Mouse (Mus musculus) CH12.LX (cell line): Measurements from ENCODE around the gene Tmprss5. TPM values are rescaled to one million over a fixed set of nuclear protein-coding genes. Genes with fewer than 3 reads are reported as not detected.

Experiments used
- DNase-seq: peaks from one replicate; pipeline ENCODE4 v3.0.0-alpha.2; 2013; ENCODE audit errors: extremely low read depth
- H3K27ac ChIP-seq: 2 replicates; pipeline ENCODE4 v1.5.1; 2012; ENCODE audit warnings: low read depth, mild to moderate bottlenecking, control low read depth, moderate library complexity; ENCODE audit not compliant: insufficient read depth
- H3K27me3 ChIP-seq: replicated peaks from 2 replicates; pipeline ENCODE3; 2012; ENCODE audit warnings: inconsistent platforms
- H3K36me3 ChIP-seq, 2 experiments: replicated peaks in 1 of 2; 2 replicates each; pipeline versions ENCODE3 to v1.6.1; 2012; ENCODE audit warnings: inconsistent platforms in 1 of 2, low read length in 1 of 2, mild to moderate bottlenecking in 1 of 2, mixed read lengths in 1 of 2, moderate library complexity in 1 of 2; ENCODE audit not compliant: control insufficient read depth in 1 of 2, insufficient read depth in 1 of 2
- H3K4me1 ChIP-seq, 2 experiments: 2 replicates each; pipeline ENCODE4 v1.6.1; 2012; ENCODE audit warnings: inconsistent platforms in 1 of 2, moderate library complexity in 1 of 2; ENCODE audit not compliant: insufficient read depth in 2 of 2, control insufficient read depth in 1 of 2
- H3K4me2 ChIP-seq: 2 replicates; pipeline ENCODE4 v1.6.1; 2012; ENCODE audit warnings: low read depth, mild to moderate bottlenecking, control low read depth; ENCODE audit not compliant: poor library complexity, insufficient read depth, severe bottlenecking
- H3K4me3 ChIP-seq, 3 experiments: fragments of 150-350 bp in 1 of 3; sonication (generic) in 1 of 3; replicated peaks in 1 of 3; 2 replicates each; pipeline versions ENCODE3 to v1.5.1; 2011 to 2012; ENCODE audit warnings: low read depth in 2 of 3, low read length in 2 of 3, mild to moderate bottlenecking in 2 of 3, moderate library complexity in 2 of 3, control low read depth in 1 of 3, improper control_type of control experiment in 1 of 3, inconsistent platforms in 1 of 3, mixed read lengths in 1 of 3; ENCODE audit not compliant: poor library complexity in 1 of 3
- H3K79me2 ChIP-seq: replicated peaks from 2 replicates; pipeline ENCODE4 v1.6.1; 2012; ENCODE audit warnings: mild to moderate bottlenecking, moderate library complexity; ENCODE audit not compliant: control insufficient read depth, poor library complexity, insufficient read depth, severe bottlenecking; ENCODE audit errors: extremely low read depth
- H3K9ac ChIP-seq: 2 replicates; pipeline ENCODE4 v1.6.1; 2012; ENCODE audit warnings: low read depth, mild to moderate bottlenecking, control low read depth, moderate library complexity; ENCODE audit not compliant: insufficient read depth
- H3K9me3 ChIP-seq: replicated peaks from 2 replicates; pipeline ENCODE3; 2012; ENCODE audit warnings: low read length, inconsistent platforms, mixed read lengths
- BHLHE40 ChIP-seq: IDR thresholded peaks from 2 replicates; pipeline ENCODE4 v1.6.1; 2011; ENCODE audit warnings: mild to moderate bottlenecking, low read depth, low read length, improper control_type of control experiment
- CHD2 ChIP-seq: IDR thresholded peaks from 2 replicates; pipeline ENCODE4 v1.6.1; 2011; ENCODE audit warnings: low read length, improper control_type of control experiment
- ELF1 ChIP-seq: IDR thresholded peaks from 2 replicates; pipeline ENCODE4 v1.6.1; 2014; ENCODE audit warnings: low read depth, mild to moderate bottlenecking, inconsistent platforms, low read length, improper control_type of control experiment
- ETS1 ChIP-seq: conservative IDR thresholded peaks from 2 replicates; pipeline ENCODE4 v1.6.1; 2012; ENCODE audit warnings: low read depth, mild to moderate bottlenecking, inconsistent platforms, low read length, improper control_type of control experiment, moderate library complexity
- HCFC1 ChIP-seq: IDR thresholded peaks from 2 replicates; pipeline ENCODE4 v1.6.1; 2012; ENCODE audit warnings: low read depth, mild to moderate bottlenecking, inconsistent platforms, low read length, improper control_type of control experiment
- KAT2A ChIP-seq: IDR thresholded peaks from 2 replicates; pipeline ENCODE4 v1.6.1; 2012; ENCODE audit warnings: low read length, improper control_type of control experiment, inconsistent platforms; ENCODE audit not compliant: insufficient replicate concordance
- MAX ChIP-seq: IDR thresholded peaks from 2 replicates; pipeline ENCODE4 v1.6.1; 2011; ENCODE audit warnings: low read length, improper control_type of control experiment
- MAZ ChIP-seq: IDR thresholded peaks from 2 replicates; pipeline ENCODE4 v1.6.1; 2012; ENCODE audit warnings: low read depth, mild to moderate bottlenecking, inconsistent platforms, low read length, improper control_type of control experiment, moderate library complexity
- MEF2A ChIP-seq: IDR thresholded peaks from 2 replicates; pipeline ENCODE4 v1.6.1; 2014; ENCODE audit warnings: low read depth, mild to moderate bottlenecking, inconsistent platforms, low read length, improper control_type of control experiment, borderline replicate concordance
- MXI1 ChIP-seq: IDR thresholded peaks from 2 replicates; pipeline ENCODE4 v1.6.1; 2011; ENCODE audit warnings: mild to moderate bottlenecking, low read depth, low read length, improper control_type of control experiment
- MYC ChIP-seq: IDR thresholded peaks from 2 replicates; pipeline ENCODE4 v1.6.1; 2011; ENCODE audit warnings: low read depth, mild to moderate bottlenecking, improper control_type of control experiment, low read length
- NELFE ChIP-seq: IDR thresholded peaks from 2 replicates; pipeline ENCODE4 v1.6.1; 2011; ENCODE audit warnings: low read depth, low read length, improper control_type of control experiment
- NRF1 ChIP-seq: IDR thresholded peaks from 2 replicates; pipeline ENCODE4 v1.6.1; 2014; ENCODE audit warnings: low read depth, mild to moderate bottlenecking, inconsistent platforms, low read length, improper control_type of control experiment, moderate library complexity
- PAX5 ChIP-seq: IDR thresholded peaks from 2 replicates; pipeline ENCODE4 v1.6.1; 2012; ENCODE audit warnings: low read length, inconsistent platforms, mixed read lengths
- POLR2A ChIP-seq: IDR thresholded peaks from 2 replicates; pipeline ENCODE4 v1.6.1; 2011; ENCODE audit warnings: low read depth, mild to moderate bottlenecking, improper control_type of control experiment, low read length
- RAD21 ChIP-seq: IDR thresholded peaks from 2 replicates; pipeline ENCODE4 v1.6.1; 2011; ENCODE audit warnings: low read depth, mild to moderate bottlenecking, low read length, improper control_type of control experiment, moderate library complexity
- RCOR1 ChIP-seq: conservative IDR thresholded peaks from 2 replicates; pipeline ENCODE4 v1.6.1; 2012; ENCODE audit warnings: low read depth, mild to moderate bottlenecking, inconsistent platforms, low read length, improper control_type of control experiment
- SMC3 ChIP-seq: IDR thresholded peaks from 2 replicates; pipeline ENCODE4 v1.6.1; 2011; ENCODE audit warnings: low read depth, low read length, improper control_type of control experiment
- UBTF ChIP-seq: IDR thresholded peaks from 2 replicates; pipeline ENCODE4 v1.6.1; 2012; ENCODE audit warnings: low read depth, mild to moderate bottlenecking, inconsistent platforms, low read length, improper control_type of control experiment, moderate library complexity
- USF2 ChIP-seq: conservative IDR thresholded peaks from 2 replicates; pipeline ENCODE4 v1.6.1; 2011; ENCODE audit warnings: low read depth, low read length, improper control_type of control experiment
- ZNF384 ChIP-seq: IDR thresholded peaks from 2 replicates; pipeline ENCODE4 v1.6.1; 2012; ENCODE audit warnings: low read depth, low read length, improper control_type of control experiment, inconsistent platforms
- dilution Hi-C: fragments of 300-500 bp; cut with MboI; formaldehyde crosslinking; loops from 2 replicates; pipeline ENCODE4 v1.14.3; 2020; ENCODE audit warnings: low sequenced_read_pairs; ENCODE audit not compliant: extremely low pct_unique_long_range_greater_than_20kb, extremely low pct_ligation_motif_present
- in situ Hi-C: fragments of 300-500 bp; cut with MboI; formaldehyde crosslinking; loops from 3 replicates; pipeline ENCODE4 v1.14.3; 2019; ENCODE audit warnings: low sequenced_read_pairs, low pct_ligation_motif_present, low pct_unique_long_range_greater_than_20kb, mixed read lengths
- polyA plus RNA-seq: library from polyadenylated mRNA; unstranded; fragments of >175 nt; gene quantifications from 2 replicates; pipeline ENCODE4 v1.2.1, GENCODE M21; 2012; ENCODE audit warnings: low read depth; ENCODE audit not compliant: insufficient read length
- total RNA-seq, 2 experiments: library from RNA; depleted of rRNA; stranded (reverse); fragments of 300-350 nt in 1 of 2; fragments of >200 nt in 1 of 2; gene quantifications; 2 replicates each; pipeline ENCODE4 v1.2.3; 2012 to 2014

Gene Tmprss5
- total and polyA plus RNA-seq, 3 experiments: not detected

GRCm38 (mm10) chr9:49087317-49087716, 6.3 kb downstream of the Tmprss5 start:
- H3K79me2 ChIP-seq: no peaks in the 10 kb centered on the region
- H3K4me1 ChIP-seq: no peaks in the 10 kb centered on the region
- dilution Hi-C loops (no loop called here), in situ Hi-C loops (no loop called here)
- no peaks in the 10 kb centered on the region for H3K27me3 ChIP-seq
- no peak overlapping the region for H3K27ac ChIP-seq
- no peak overlapping the region for H3K4me3 ChIP-seq
- no peak for DNase-seq
- no peaks in the 10 kb centered on the region for H3K9me3 ChIP-seq
- no peak overlapping the region for H3K9ac ChIP-seq
- peaks cover 3 to 9% of the 10 kb centered on the region in 2 experiments for H3K36me3 ChIP-seq
- no peak overlapping the region for H3K4me2 ChIP-seq
- TF ChIP-seq PAX5 (no peak), NRF1 (no peak), RCOR1 (no peak), SMC3 (no peak), MYC (no peak), ZNF384 (no peak)
- TF ChIP-seq, all 38 proteins: peak for 0

GRCm38 (mm10) chr9:49098871-49099270, 17.8 kb downstream of the Tmprss5 start:
- Histone ChIP-seq H3K9ac (no peak overlapping the region), H3K27me3 (peaks cover 7% of the 10 kb centered on the region), H3K79me2 (no peaks in the 10 kb centered on the region), H3K4me2 (no peak overlapping the region), H3K9me3 (peaks cover 7% of the 10 kb centered on the region), H3K36me3 (no peaks in the 10 kb centered on the region), H3K27ac (no peak overlapping the region), H3K4me1 (no peaks in the 10 kb centered on the region), H3K4me3 (no peak overlapping the region)
- TF ChIP-seq BHLHE40 (no peak), MAZ (no peak), UBTF (no peak), CHD2 (no peak), HCFC1 (no peak), RAD21 (no peak), USF2 (no peak), ELF1 (no peak), MEF2A (no peak), POLR2A (no peak), KAT2A (no peak), NELFE (no peak), MXI1 (no peak), MAX (no peak), ETS1 (no peak)
- in situ Hi-C loops (no loop called here), dilution Hi-C loops (no loop called here)
- DNase-seq: no peak
